Mouse (Mus musculus): ENCODE measurements around the gene Gbp2.

DNA sequence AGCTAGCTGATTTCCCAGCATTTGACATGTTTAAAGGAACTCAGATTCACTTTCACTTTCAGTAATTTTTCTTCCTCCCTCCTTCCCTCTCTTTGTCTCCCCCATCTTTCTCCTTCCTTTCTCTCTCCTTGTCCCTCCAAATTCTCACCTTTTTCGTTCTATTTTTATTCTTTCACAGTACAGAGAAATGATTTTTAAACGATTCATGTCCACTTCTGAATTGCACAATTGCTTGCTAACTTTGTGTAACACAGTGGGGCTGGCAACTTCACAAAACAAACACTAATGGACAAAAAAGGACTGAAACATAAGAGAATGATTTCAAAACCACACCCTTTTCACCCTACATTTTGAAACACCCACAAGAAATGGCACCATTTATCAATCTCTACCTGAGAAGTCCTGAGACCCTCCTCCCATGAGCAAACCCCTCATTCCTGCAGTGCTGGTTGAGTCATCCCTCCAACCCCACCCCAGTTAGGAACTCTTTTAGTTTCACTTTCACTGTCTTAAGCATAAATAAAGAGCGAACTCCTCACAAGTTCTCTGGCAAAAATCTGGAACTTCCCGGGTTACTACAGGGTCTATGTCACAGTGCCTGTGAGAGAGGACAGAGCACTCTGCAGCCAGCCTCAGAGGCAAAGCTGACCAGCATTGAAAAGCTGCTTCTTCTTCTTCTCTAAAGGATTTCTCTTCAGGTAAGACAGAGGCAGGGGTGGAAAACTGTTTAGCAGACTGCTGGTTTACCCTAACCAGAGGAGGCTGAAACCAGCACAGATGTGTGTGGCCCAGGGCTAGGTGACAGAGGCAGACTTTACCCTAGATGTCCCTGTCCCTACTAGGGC, at the start of gene Gbp2:
- TF ChIP-seq CTCF (IDR thresholded peaks at IDR 0.05; ENCODE audit: extremely low read depth, insufficient read length, insufficient replicate concordance, low read depth, low read length) = no peak
- TF ChIP-seq POLR2A (IDR thresholded peaks at IDR 0.05; ENCODE audit: low read depth, low read length) = no peak

Measured in small intestine, adult 2 months (tissue).